8 mouse cellular contexts compared by ENCODE assay signal in the genomic region with DNA sequence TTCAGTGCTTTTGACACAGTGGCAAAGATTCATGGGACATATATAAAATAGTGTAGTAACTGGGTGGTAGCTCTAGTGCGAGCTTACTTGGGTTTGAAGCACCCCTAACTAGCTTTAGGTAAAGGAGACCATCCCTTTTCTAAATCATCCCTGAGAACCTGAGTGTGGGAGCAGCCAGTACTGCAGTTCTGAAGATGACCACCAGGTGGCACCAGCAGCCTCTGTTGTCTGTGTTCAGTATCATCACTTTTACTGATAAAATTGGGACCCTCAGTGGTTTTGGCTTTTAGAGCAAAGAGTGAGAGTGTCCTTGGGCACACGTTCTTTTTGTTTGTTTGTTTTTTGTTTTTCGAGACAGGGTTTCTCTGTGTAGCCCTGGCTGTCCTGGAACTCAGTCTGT. TPM values are rescaled to one million over a fixed set of nuclear protein-coding genes. Genes with fewer than 3 reads are reported as not detected.
DNase-seq lines count a peak whose midpoint lies in the region; ATAC-seq and TF ChIP-seq lines count a peak whose summit lies in the region.

No protein-coding gene starts in this region.

- TF ChIP-seq CTCF in thymus, adult 2 months (IDR thresholded peaks at IDR 0.05; ENCODE audit: borderline replicate concordance, control insufficient read depth, extremely low read depth, insufficient read depth, low read length, poor library complexity): no peak

- no peak for TF ChIP-seq POLR2A in thymus, adult 2 months (IDR thresholded peaks at IDR 0.05; ENCODE audit: control insufficient read depth, extremely low read depth, insufficient read depth, low read length, poor library complexity)

- ATAC-seq in kidney, embryonic 15.5 days (replicated peaks; ENCODE audit: low FRiP score): no peak
- ATAC-seq in liver, embryonic 15.5 days (ENCODE audit: insufficient read depth): no peak
- ATAC-seq in neural tube, embryonic 15.5 days (ENCODE audit: low FRiP score): no peak

- peak; percentile 49 for DNase-seq in kidney, adult 11 months
- peak; percentile 84 for DNase-seq in cerebellum, adult 9-10 months
- peak; percentile 91 for DNase-seq in gastrocnemius, postnatal 10 days
- DNase-seq in kidney, postnatal 10 days: peak; percentile 91
- peak; percentile 87 for DNase-seq in thymus, adult 2 months

- H3K4me2 ChIP-seq in kidney, embryonic 15.5 days: no peak overlapping the region
- H3K4me2 ChIP-seq in liver, embryonic 15.5 days: peak overlapping the region; percentile 91
- H3K4me2 ChIP-seq in neural tube, embryonic 15.5 days: peak overlapping the region; percentile 76

- H3K4me1 ChIP-seq in kidney, embryonic 15.5 days: peaks cover 18% of the 10 kb centered on the region
- peaks cover 24% of the 10 kb centered on the region for H3K4me1 ChIP-seq in liver, embryonic 15.5 days (replicated peaks)
- H3K4me1 ChIP-seq in neural tube, embryonic 15.5 days: peaks cover 34% of the 10 kb centered on the region
- H3K4me1 ChIP-seq in thymus, adult 2 months (replicated peaks; ENCODE audit: control insufficient read depth, insufficient read depth, low read length): peaks cover 4% of the 10 kb centered on the region

- H3K9ac ChIP-seq in kidney, embryonic 15.5 days: no peak overlapping the region
- no peak overlapping the region for H3K9ac ChIP-seq in liver, embryonic 15.5 days
- no peak overlapping the region for H3K9ac ChIP-seq in neural tube, embryonic 15.5 days (replicated peaks)

- no peak overlapping the region for H3K4me3 ChIP-seq in kidney, embryonic 15.5 days (replicated peaks)
- H3K4me3 ChIP-seq in liver, embryonic 15.5 days (replicated peaks): no peak overlapping the region
- H3K4me3 ChIP-seq in neural tube, embryonic 15.5 days (replicated peaks): 0 out of 2 replicates have a peak overlapping the region, but pooled peaks have one; percentile 2
- H3K4me3 ChIP-seq in thymus, adult 2 months (ENCODE audit: control insufficient read depth, insufficient read depth, low read length): no peak overlapping the region

- no peak overlapping the region for H3K27ac ChIP-seq in kidney, embryonic 15.5 days
- H3K27ac ChIP-seq in liver, embryonic 15.5 days (replicated peaks): no peak overlapping the region
- no peak overlapping the region for H3K27ac ChIP-seq in neural tube, embryonic 15.5 days (replicated peaks)
- no peak overlapping the region for H3K27ac ChIP-seq in thymus, adult 2 months (ENCODE audit: control insufficient read depth, insufficient read depth, low read length)

- H3K9me3 ChIP-seq in kidney, embryonic 15.5 days (replicated peaks): no peaks in the 10 kb centered on the region
- H3K9me3 ChIP-seq in liver, embryonic 15.5 days (replicated peaks): no peaks in the 10 kb centered on the region
- no peaks in the 10 kb centered on the region for H3K9me3 ChIP-seq in neural tube, embryonic 15.5 days (replicated peaks)

- peaks cover 45% of the 10 kb centered on the region for H3K36me3 ChIP-seq in kidney, embryonic 15.5 days
- H3K36me3 ChIP-seq in liver, embryonic 15.5 days (replicated peaks): peaks cover 19% of the 10 kb centered on the region
- H3K36me3 ChIP-seq in neural tube, embryonic 15.5 days: peaks cover 32% of the 10 kb centered on the region
- peaks cover 6% of the 10 kb centered on the region for H3K36me3 ChIP-seq in thymus, adult 2 months (ENCODE audit: control insufficient read depth, insufficient read depth, low read length)

- H3K27me3 ChIP-seq in kidney, embryonic 15.5 days: no peaks in the 10 kb centered on the region
- H3K27me3 ChIP-seq in liver, embryonic 15.5 days: no peaks in the 10 kb centered on the region
- no peaks in the 10 kb centered on the region for H3K27me3 ChIP-seq in neural tube, embryonic 15.5 days (replicated peaks)
- H3K27me3 ChIP-seq in thymus, adult 2 months (ENCODE audit: control insufficient read depth, insufficient read depth, low read length): no peaks in the 10 kb centered on the region

- 2% methylated on average over 3 of the region's 3 CpGs for WGBS in kidney, embryonic 15.5 days
- 1% methylated on average over 3 of the region's 3 CpGs for WGBS in liver, embryonic 15.5 days (ENCODE audit: insufficient replicate concordance)
- WGBS in neural tube, embryonic 15.5 days: 10% methylated on average over 3 of the region's 3 CpGs
- 5% methylated on average over 3 of the region's 3 CpGs for WGBS in thymus, adult 2 months

RNA-seq across cellular contexts. Expression of gene B4galt7, which starts 1.9 kb away (rescaled TPM):
- 25.9 and 28.9 TPM in 2 replicates for polyA plus RNA-seq in kidney, embryonic 15.5 days (2015; fragmentation: Nextera tagmentation; extraction: Ambion mirVana)
- 1 to 10 TPM; 8.3 to 9.2 TPM for total RNA-seq in gastrocnemius, postnatal 10 days (2021)
- polyA plus RNA-seq in liver, embryonic 15.5 days (2015; fragmentation: Nextera tagmentation; extraction: Ambion mirVana): 5.9 and 6.9 TPM in 2 replicates
- polyA plus RNA-seq in neural tube, embryonic 15.5 days (2015; fragmentation: Nextera tagmentation; extraction: Ambion mirVana): 45.5 and 48.3 TPM in 2 replicates
- polyA plus RNA-seq in thymus, adult 2 months (2012; rRNA removed): 45.3 and 47.2 TPM in 2 replicates

RNA-seq across cellular contexts. Expression of gene Caml, which starts 21.2 kb away (rescaled TPM):
- 55.2 and 60.7 TPM in 2 replicates for polyA plus RNA-seq in kidney, embryonic 15.5 days (2015; fragmentation: Nextera tagmentation; extraction: Ambion mirVana)
- total RNA-seq in gastrocnemius, postnatal 10 days (2021): 10 to 100 TPM; 13.0 to 17.1 TPM
- 13.3 and 14.7 TPM in 2 replicates for polyA plus RNA-seq in liver, embryonic 15.5 days (2015; fragmentation: Nextera tagmentation; extraction: Ambion mirVana)
- polyA plus RNA-seq in neural tube, embryonic 15.5 days (2015; fragmentation: Nextera tagmentation; extraction: Ambion mirVana): 102 and 117 TPM in 2 replicates
- polyA plus RNA-seq in thymus, adult 2 months (2012; rRNA removed): 15.7 and 17.8 TPM in 2 replicates

RNA-seq across cellular contexts. Expression of gene Tmed9, which starts 28.1 kb away (rescaled TPM):
- polyA plus RNA-seq in kidney, embryonic 15.5 days (2015; fragmentation: Nextera tagmentation; extraction: Ambion mirVana): 160 and 246 TPM in 2 replicates
- 100 to 1,000 TPM; 147 to 192 TPM for total RNA-seq in gastrocnemius, postnatal 10 days (2021)
- 55.2 and 63.2 TPM in 2 replicates for polyA plus RNA-seq in liver, embryonic 15.5 days (2015; fragmentation: Nextera tagmentation; extraction: Ambion mirVana)
- 110 and 121 TPM in 2 replicates for polyA plus RNA-seq in neural tube, embryonic 15.5 days (2015; fragmentation: Nextera tagmentation; extraction: Ambion mirVana)
- polyA plus RNA-seq in thymus, adult 2 months (2012; rRNA removed): 73.4 and 76.8 TPM in 2 replicates

RNA-seq across cellular contexts. Expression of gene Fam193b, which starts 30.7 kb away (rescaled TPM):
- 35.1 and 43.2 TPM in 2 replicates for polyA plus RNA-seq in kidney, embryonic 15.5 days (2015; fragmentation: Nextera tagmentation; extraction: Ambion mirVana)
- total RNA-seq in gastrocnemius, postnatal 10 days (2021): 10 to 100 TPM; 19.9 to 26.5 TPM
- polyA plus RNA-seq in liver, embryonic 15.5 days (2015; fragmentation: Nextera tagmentation; extraction: Ambion mirVana): 7.5 and 11.0 TPM in 2 replicates
- polyA plus RNA-seq in neural tube, embryonic 15.5 days (2015; fragmentation: Nextera tagmentation; extraction: Ambion mirVana): 43.0 and 46.4 TPM in 2 replicates
- 381 and 409 TPM in 2 replicates for polyA plus RNA-seq in thymus, adult 2 months (2012; rRNA removed)

RNA-seq across cellular contexts. Expression of gene Ddx46, which starts 33.2 kb away (rescaled TPM):
- polyA plus RNA-seq in kidney, embryonic 15.5 days (2015; fragmentation: Nextera tagmentation; extraction: Ambion mirVana): 38.0 and 38.7 TPM in 2 replicates
- 10 to 100 TPM; 27.8 to 30.1 TPM for total RNA-seq in gastrocnemius, postnatal 10 days (2021)
- 13.2 and 14.0 TPM in 2 replicates for polyA plus RNA-seq in liver, embryonic 15.5 days (2015; fragmentation: Nextera tagmentation; extraction: Ambion mirVana)
- polyA plus RNA-seq in neural tube, embryonic 15.5 days (2015; fragmentation: Nextera tagmentation; extraction: Ambion mirVana): 22.0 and 25.5 TPM in 2 replicates
- 25.3 and 29.5 TPM in 2 replicates for polyA plus RNA-seq in thymus, adult 2 months (2012; rRNA removed)
